Mouse (Mus musculus) cerebellum, adult 2 months (tissue): ENCODE data around the gene Tmc4.

ENCODE experiments used
- CTCF ChIP-seq: fragments of 200-500 bp; IDR thresholded peaks from 2 replicates; pipeline ENCODE4 v1.5.1; 2011; ENCODE audit warnings: low read depth, mild to moderate bottlenecking, control low read depth, low read length, moderate library complexity, borderline replicate concordance; ENCODE audit not compliant: insufficient read depth
- POLR2A ChIP-seq: fragments of 200-500 bp; IDR thresholded peaks from 2 replicates; pipeline ENCODE4 v1.6.1; 2011; ENCODE audit warnings: low read length, control low read depth, borderline replicate concordance; ENCODE audit not compliant: insufficient read depth

DNA sequence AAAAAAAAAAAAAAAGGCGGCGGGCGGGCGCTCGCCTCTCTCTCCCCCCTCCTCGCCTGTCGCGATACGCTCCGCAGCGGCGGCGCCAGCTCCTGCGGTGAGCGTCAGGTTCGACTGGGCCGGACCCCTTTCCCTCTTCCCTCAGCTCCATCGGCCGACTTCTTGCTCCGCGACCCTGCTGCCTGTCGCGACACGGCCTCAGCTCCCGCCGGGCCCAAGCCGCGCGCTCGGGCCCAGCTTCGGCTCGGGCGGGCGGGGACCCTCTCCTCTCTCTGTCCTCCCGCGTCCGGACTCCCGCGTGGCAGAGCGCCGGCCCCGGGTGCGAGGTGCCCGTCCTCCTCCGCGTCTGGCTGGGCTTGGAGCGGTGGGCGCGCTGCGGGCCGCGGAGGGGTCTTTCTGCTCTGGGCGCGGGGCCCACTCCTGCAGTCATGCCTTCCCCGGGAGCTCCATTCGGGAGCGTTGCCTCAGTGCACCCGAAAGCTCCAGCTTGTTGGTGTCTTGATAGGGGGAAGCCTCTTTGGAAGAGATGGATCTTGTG is 31.8 kb downstream of the Tmc4 start:
- TF ChIP-seq CTCF (no peak), POLR2A (no peak)
